Mouse (Mus musculus) kidney, embryonic 16.5 days (tissue): ENCODE data around the gene Tbc1d2. TPM values are rescaled to one million over a fixed set of nuclear protein-coding genes. Genes with fewer than 3 reads are reported as not detected.
"Not testable (repeated sequence)": the region's sequence is repeated elsewhere in the genome, so short reads cannot be mapped to it uniquely, and the experiment has no call there.

Experiments
- ATAC-seq: fragments of 200-750 bp; cut with Nextera tagmentation; 2 replicates; pipeline ENCODE4 v1.8.0; 2017; ENCODE audit warnings: moderate TSS enrichment; ENCODE audit not compliant: low FRiP score, low TSS enrichment
- H3K27ac ChIP-seq: fragments of 300-500 bp; sonication (generic); 2 replicates; pipeline ENCODE4 v1.5.1; 2014; ENCODE audit warnings: low read length
- H3K27me3 ChIP-seq: fragments of 300-500 bp; sonication (generic); 2 replicates; pipeline ENCODE4 v1.6.1; 2014; ENCODE audit warnings: low read length, control low read depth, mixed read lengths; ENCODE audit not compliant: insufficient read depth
- H3K36me3 ChIP-seq: fragments of 300-500 bp; sonication (generic); 2 replicates; pipeline ENCODE4 v1.6.1; 2014; ENCODE audit warnings: low read length, control low read depth, mixed read lengths; ENCODE audit not compliant: insufficient read depth
- H3K4me1 ChIP-seq: fragments of 300-500 bp; sonication (generic); 2 replicates; pipeline ENCODE4 v1.6.1; 2014; ENCODE audit warnings: low read length, control low read depth, mixed read lengths; ENCODE audit not compliant: insufficient read depth
- H3K4me2 ChIP-seq: fragments of 300-500 bp; sonication (generic); replicated peaks from 2 replicates; pipeline ENCODE4 v1.6.1; 2014; ENCODE audit warnings: low read depth, low read length
- H3K4me3 ChIP-seq: fragments of 300-500 bp; sonication (generic); 2 replicates; pipeline ENCODE4 v1.5.1; 2014; ENCODE audit warnings: mild to moderate bottlenecking, low read length
- H3K9ac ChIP-seq: fragments of 300-500 bp; sonication (generic); replicated peaks from 2 replicates; pipeline ENCODE4 v1.6.1; 2014; ENCODE audit warnings: low read length
- H3K9me3 ChIP-seq: fragments of 300-500 bp; sonication (generic); 2 replicates; pipeline ENCODE4 v1.6.1; 2016; ENCODE audit warnings: low read length, control low read depth
- WGBS: fragments of 180-500 bp; shearing (Covaris S2); extraction: QIAGEN DNeasy Blood & Tissue Kit; methylation state at CpG from one replicate; pipeline ENCODE4 v1.1.7; 2014; 5-methylcytosine and 5-hydroxymethylcytosine counted together
- polyA plus RNA-seq: library from polyadenylated mRNA; unstranded; fragments of >200 nt; fragmentation: Nextera tagmentation; extraction: Ambion mirVana; gene quantifications from 2 replicates; pipeline ENCODE4 v1.2.1, GENCODE M21; 2015

The Tbc1d2 gene
- polyA plus RNA-seq, 1 experiment from 2014 or later, result 3.7 TPM

GRCm38 (mm10) chr4:46649161-46649560 lies 848 bp downstream of the Tbc1d2 start:
- 49% methylated on average over 4 of the region's 4 CpGs for WGBS
- no peaks in the 10 kb centered on the region for H3K36me3 ChIP-seq
- H3K4me2 ChIP-seq, result peak overlapping the region; percentile 95
- peaks cover 24% of the 10 kb centered on the region for H3K27me3 ChIP-seq
- H3K4me3 ChIP-seq, result peak overlapping the region; percentile 77
- H3K9ac ChIP-seq, result peak overlapping the region; percentile 88
- H3K4me1 ChIP-seq, result peaks cover 7% of the 10 kb centered on the region; the same call in 1 of the 2 replicates
- no peak for ATAC-seq
- H3K27ac ChIP-seq, result no peak overlapping the region
- no peaks in the 10 kb centered on the region for H3K9me3 ChIP-seq

GRCm38 (mm10) chr4:46643676-46644112 lies 6.3 kb downstream of the Tbc1d2 start:
- H3K27ac ChIP-seq, result peak overlapping the region; percentile 76
- no peaks in the 10 kb centered on the region for H3K36me3 ChIP-seq
- no peak overlapping the region for H3K4me2 ChIP-seq
- H3K4me3 ChIP-seq, result no peak overlapping the region
- H3K27me3 ChIP-seq, result peaks cover 4% of the 10 kb centered on the region; the same call in 1 of the 2 replicates
- no peaks in the 10 kb centered on the region for H3K9me3 ChIP-seq
- 0 out of 2 replicates have a peak, but pooled peaks have one; percentile 11 for ATAC-seq
- no peak overlapping the region for H3K9ac ChIP-seq
- H3K4me1 ChIP-seq, result 0 out of 2 replicates have a peak, but pooled peaks cover 5% of the 10 kb centered on the region
- WGBS, result 79% methylated on average over 8 of the region's 8 CpGs

- Histone ChIP-seq H3K4me2 (no peak overlapping the region), H3K27me3 (no peaks in the 10 kb centered on the region), H3K9me3 (no peaks in the 10 kb centered on the region), H3K36me3 (no peaks in the 10 kb centered on the region), H3K9ac (no peak overlapping the region), H3K4me3 (no peak overlapping the region), H3K27ac (peak overlapping the region; percentile 73), H3K4me1 (0 out of 2 replicates have a peak, but pooled peaks cover 5% of the 10 kb centered on the region)
- peak; percentile 67; the same call in 1 of the 2 replicates for ATAC-seq
- 57% methylated on average over 8 of the region's 8 CpGs for WGBS
Observed at GRCm38 (mm10) chr4:46642924-46643675, 6.9 kb downstream of the Tbc1d2 start.

GRCm38 (mm10) chr4:46641283-46641682 lies 8.7 kb downstream of the Tbc1d2 start:
- no peak overlapping the region for H3K9ac ChIP-seq
- H3K27ac ChIP-seq, result no peak overlapping the region
- ATAC-seq, result no peak
- no peak overlapping the region for H3K4me2 ChIP-seq
- WGBS, result 68% methylated on average over 4 of the region's 4 CpGs
- H3K36me3 ChIP-seq, result no peaks in the 10 kb centered on the region
- H3K4me1 ChIP-seq, result 0 out of 2 replicates have a peak, but pooled peaks cover 5% of the 10 kb centered on the region
- H3K4me3 ChIP-seq, result no peak overlapping the region
- H3K27me3 ChIP-seq, result no peaks in the 10 kb centered on the region
- no peaks in the 10 kb centered on the region for H3K9me3 ChIP-seq

- Histone ChIP-seq H3K4me1 (0 out of 2 replicates have a peak, but pooled peaks cover 5% of the 10 kb centered on the region), H3K27ac (no peak overlapping the region), H3K4me3 (no peak overlapping the region), H3K27me3 (no peaks in the 10 kb centered on the region), H3K4me2 (no peak overlapping the region), H3K36me3 (no peaks in the 10 kb centered on the region), H3K9ac (no peak overlapping the region; the same call in 1 of the 2 replicates), H3K9me3 (no peaks in the 10 kb centered on the region)
- 73% methylated on average over 8 of the region's 8 CpGs for WGBS
- no peak for ATAC-seq
Observed at GRCm38 (mm10) chr4:46639866-46640265, 10.1 kb downstream of the Tbc1d2 start.

- H3K4me1 ChIP-seq, H3K4me3 ChIP-seq, H3K36me3 ChIP-seq, H3K4me2 ChIP-seq, H3K27ac ChIP-seq, ATAC-seq, H3K9me3 ChIP-seq, H3K9ac ChIP-seq, H3K27me3 ChIP-seq: not testable (repeated sequence)
- 88% methylated on average over 10 of the region's 10 CpGs for WGBS
Observed at GRCm38 (mm10) chr4:46637250-46637649, 12.8 kb downstream of the Tbc1d2 start.

- no peak overlapping the region for H3K9ac ChIP-seq
Observed at GRCm38 (mm10) chr4:46635702-46636430, 14.1 kb downstream of the Tbc1d2 start.

GRCm38 (mm10) chr4:46634881-46635280 lies 15.1 kb downstream of the Tbc1d2 start:
- WGBS, result 55% methylated on average over 6 of the region's 6 CpGs

More at GRCm38 (mm10) chr4:46635702-46636430, 14.1 kb downstream of the Tbc1d2 start:
- H3K4me1 ChIP-seq, result peaks cover 3% of the 10 kb centered on the region; the same call in 1 of the 2 replicates
- H3K27ac ChIP-seq, result no peak overlapping the region
- ATAC-seq, result no peak
- no peaks in the 10 kb centered on the region for H3K27me3 ChIP-seq
- H3K4me3 ChIP-seq, result no peak overlapping the region
- H3K9me3 ChIP-seq, result no peaks in the 10 kb centered on the region
- H3K36me3 ChIP-seq, result no peaks in the 10 kb centered on the region
- H3K4me2 ChIP-seq, result no peak overlapping the region
- 80% methylated on average over 16 of the region's 16 CpGs for WGBS

GRCm38 (mm10) chr4:46633565-46633964 lies 16.4 kb downstream of the Tbc1d2 start:
- not testable (repeated sequence) for H3K9ac ChIP-seq, H3K9me3 ChIP-seq, ATAC-seq, H3K4me2 ChIP-seq, H3K27ac ChIP-seq, H3K27me3 ChIP-seq, H3K4me3 ChIP-seq, H3K36me3 ChIP-seq
- 64% methylated on average over 6 of the region's 6 CpGs for WGBS
- H3K4me1 ChIP-seq, result peaks cover 21% of the 10 kb centered on the region

More at GRCm38 (mm10) chr4:46634881-46635280, 15.1 kb downstream of the Tbc1d2 start:
- H3K9ac ChIP-seq, result no peak overlapping the region
- no peaks in the 10 kb centered on the region for H3K9me3 ChIP-seq
- H3K4me3 ChIP-seq, result no peak overlapping the region
- H3K4me1 ChIP-seq, result peaks cover 10% of the 10 kb centered on the region
- H3K27ac ChIP-seq, result no peak overlapping the region
- no peaks in the 10 kb centered on the region for H3K27me3 ChIP-seq
- ATAC-seq, result no peak
- no peak overlapping the region for H3K4me2 ChIP-seq
- no peaks in the 10 kb centered on the region for H3K36me3 ChIP-seq
